Mouse (Mus musculus) E14TG2a.4 (cell line): ENCODE measurements around the gene Gemin6.

Source experiments
- CTCF ChIP-seq: conservative IDR thresholded peaks from 2 replicates; pipeline ENCODE4 v1.5.1; 2014; ENCODE audit warnings: low read length
- NANOG ChIP-seq: IDR thresholded peaks from 2 replicates; pipeline ENCODE4 v1.6.1; 2014; ENCODE audit warnings: borderline replicate concordance, low read length, mixed read lengths
- POU5F1 ChIP-seq: IDR thresholded peaks from 2 replicates; pipeline ENCODE4 v1.6.1; 2014; ENCODE audit warnings: low read length, borderline replicate concordance

- TF ChIP-seq CTCF (no peak), POU5F1 (no peak), NANOG (no peak)
These were observed 17.3 kb upstream of the Gemin6 start, which contains the start of the genes Srsf7 and Ttc39d for GRCm38 (mm10) chr17:80206671-80207581.
